Mouse (Mus musculus): Measurements from ENCODE around the gene Ecsit.

The Ecsit gene

DNA sequence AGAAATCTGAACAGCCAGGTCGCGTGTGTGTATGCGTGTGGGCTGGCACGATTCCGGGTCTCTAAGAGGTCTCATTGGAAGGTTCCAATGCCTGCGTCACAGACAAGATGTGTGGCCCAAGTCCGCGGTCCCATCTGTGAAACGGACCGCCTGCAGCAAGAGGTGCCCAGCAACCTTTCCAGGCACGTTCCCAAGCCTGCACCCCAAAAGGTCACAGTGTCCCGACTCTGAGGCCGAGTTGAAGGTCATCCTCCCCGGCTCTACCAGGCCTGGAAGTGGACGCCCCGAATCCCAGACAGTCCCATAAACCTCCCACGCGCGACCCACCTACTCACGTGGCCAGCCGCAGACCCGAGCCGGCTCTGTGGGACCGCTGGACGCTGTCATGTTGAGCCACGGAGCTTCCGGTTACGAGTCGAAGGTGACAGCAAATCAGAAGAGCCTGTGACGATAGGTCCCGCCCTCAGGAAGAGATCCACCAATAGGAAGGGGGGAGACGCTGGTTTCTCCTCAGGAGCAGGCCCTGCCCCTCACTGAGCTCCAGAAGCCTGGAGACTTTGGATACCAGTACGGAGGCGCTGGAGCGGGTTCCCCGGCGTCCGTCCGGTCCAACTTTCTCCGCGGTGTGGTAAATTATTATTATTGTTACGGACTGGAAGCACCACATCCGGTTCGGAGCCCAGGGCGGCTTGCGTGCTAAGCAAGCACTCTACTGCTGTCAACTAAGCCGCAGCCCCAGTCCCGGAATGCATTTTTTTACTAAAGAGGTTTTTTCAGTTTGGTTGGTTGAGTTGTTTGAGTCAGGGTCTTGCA lies at the start of gene Ecsit:
Ecsit (minus strand) TSS at position 417 of the 813 bp plus-strand sequence.
- peak; percentile 98 to 99 for DNase-seq (ENCODE audit: low spot score in 2 of 2)

DNA sequence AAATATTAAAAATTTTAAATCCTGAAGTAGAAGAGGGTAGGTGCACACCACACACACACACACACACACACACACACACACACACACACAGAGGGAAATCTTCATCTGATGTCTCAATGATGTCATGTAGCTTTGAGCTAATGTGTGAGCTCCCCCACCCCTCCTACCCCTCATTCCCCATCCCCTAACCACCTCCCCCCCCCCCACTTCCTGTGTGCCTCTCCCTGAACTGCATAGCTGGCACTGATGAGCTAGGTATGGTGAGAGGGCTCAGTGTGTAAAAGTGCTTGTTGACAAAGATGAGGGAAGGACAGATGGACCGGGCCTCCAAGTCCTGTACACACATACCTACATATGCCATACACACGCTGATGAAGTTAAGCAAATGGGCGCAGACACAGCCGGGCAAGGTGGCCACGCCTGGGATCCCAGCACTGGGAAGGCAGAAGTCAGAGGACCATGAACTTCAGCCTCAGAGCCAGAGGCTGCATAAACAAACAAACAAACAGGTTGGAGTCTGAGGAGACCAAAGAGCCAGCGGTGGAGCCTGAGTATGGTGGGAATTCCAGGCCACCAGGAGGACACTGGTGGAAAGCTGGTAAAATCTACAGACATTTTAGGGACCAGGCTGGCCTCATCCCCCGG lies 49.1 kb upstream of the Ecsit start:
- no peak for DNase-seq (ENCODE audit: low spot score in 2 of 2)

DNA sequence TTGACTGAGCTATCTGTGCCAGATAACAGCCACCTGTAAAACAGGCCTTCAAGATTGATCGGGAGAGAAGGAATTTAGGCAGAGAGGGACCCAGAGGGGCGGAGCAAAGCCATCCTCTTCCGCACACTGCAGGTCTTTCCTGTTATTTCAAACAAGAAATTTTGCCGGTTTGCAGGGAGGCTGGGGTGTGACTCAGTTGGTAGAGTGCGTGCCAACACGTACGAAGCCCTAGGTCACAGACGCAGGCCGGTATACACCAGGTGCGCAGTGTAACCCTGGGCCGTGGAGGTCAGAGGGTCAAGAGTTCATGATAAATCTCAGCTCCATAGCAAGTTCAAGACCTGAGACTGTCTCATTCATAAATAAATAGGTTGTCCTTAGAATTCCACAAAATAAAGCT lies 47.0 kb upstream of the Ecsit start:
- DNase-seq (ENCODE audit: low spot score in 2 of 2) = no peak

DNA sequence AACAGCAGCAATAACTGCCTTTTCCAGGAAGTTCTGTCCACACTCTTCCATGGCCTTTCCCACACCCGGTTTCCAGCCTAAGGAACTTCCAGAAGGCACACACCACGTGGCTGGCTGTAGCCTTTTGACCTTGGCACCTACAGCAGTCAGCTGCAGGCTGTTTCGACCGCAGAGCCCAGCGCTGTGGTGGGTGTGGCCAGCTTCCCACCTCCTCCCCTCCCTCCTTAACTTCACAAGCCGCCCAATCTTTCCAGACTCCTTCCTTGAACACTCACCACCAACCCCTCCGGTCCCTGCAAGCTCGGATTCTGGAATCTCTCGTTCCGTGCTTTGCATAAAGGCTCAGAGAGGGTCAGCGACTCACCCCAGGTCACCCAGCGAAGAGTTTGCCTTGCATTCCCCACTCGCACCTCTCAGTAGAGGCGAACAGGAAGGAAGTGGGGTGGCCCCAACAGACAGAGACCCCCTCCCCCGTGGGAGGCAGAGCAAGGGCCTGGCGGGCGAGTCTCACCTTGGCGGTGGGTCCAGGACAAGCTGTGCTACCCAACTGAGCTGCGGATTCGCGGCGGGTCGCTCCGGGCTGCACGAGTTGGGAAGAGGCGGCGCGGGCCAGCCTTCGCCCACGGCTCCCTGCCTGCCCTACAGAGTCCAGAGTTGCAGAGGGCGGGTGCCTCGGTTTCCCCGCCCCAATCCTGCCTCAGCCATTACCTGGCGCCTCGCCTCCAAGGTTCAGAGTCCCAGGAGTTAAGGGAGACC lies 46.2 kb upstream of the Ecsit start:
- no peak for DNase-seq (ENCODE audit: low spot score in 2 of 2)

DNA sequence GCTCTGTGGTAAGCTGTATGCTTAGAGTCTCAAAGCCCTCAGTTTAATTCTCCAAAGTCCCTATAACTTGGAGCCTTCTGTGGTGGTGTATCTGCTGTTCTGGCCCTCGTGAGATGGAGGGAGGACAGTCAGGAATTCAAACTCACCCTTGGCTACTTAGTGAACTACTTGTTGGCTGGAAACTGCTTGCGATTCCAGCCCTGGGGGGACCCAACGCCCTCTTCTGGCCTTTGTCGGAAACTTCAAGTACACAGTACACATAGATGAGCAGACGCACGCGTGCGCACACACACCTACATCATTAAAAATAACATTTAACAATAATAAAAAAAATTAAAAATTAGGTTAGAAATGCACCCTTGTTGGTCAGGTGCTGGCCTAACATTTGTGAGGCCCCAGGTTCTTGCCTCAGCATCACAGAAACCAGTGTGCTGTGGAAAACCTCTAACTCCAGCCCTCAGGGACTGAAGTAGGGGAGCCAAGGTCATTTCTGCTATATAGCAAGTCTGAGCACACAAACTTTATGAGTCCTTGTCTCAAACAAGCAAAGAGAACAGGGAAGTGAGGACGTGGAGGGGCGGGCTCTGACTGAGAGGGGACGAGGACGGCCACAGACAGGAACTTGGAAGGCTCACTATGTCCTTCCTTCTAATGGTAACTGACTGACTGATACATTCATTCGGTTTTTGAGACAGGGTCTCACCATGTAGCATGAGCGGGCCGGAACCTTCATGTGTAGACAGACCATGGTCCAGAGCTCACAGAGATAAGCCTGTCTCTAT lies 40.2 kb upstream of the Ecsit start:
- DNase-seq (ENCODE audit: low spot score in 2 of 2) = no peak

DNA sequence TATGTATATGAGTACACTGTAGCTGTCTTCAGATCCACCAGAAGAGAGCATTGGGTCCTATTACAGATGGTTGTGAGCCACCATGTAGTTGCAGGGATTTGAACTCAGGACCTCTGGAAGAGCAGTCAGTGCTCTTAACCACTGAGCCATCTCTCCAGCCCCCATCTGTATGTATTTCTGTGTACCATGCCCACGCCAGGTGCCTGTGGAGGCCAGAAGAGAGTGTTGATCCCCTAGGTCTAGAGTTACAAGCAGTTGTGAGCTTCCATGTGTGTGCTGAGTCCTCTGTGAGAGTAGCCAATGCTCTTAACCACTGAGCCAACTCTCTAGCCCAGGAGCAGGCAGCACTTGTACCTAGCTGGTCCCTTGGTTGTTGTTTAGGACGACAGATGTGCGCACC lies 38.9 kb upstream of the Ecsit start:
- no peak for DNase-seq (ENCODE audit: low spot score in 2 of 2)

DNA sequence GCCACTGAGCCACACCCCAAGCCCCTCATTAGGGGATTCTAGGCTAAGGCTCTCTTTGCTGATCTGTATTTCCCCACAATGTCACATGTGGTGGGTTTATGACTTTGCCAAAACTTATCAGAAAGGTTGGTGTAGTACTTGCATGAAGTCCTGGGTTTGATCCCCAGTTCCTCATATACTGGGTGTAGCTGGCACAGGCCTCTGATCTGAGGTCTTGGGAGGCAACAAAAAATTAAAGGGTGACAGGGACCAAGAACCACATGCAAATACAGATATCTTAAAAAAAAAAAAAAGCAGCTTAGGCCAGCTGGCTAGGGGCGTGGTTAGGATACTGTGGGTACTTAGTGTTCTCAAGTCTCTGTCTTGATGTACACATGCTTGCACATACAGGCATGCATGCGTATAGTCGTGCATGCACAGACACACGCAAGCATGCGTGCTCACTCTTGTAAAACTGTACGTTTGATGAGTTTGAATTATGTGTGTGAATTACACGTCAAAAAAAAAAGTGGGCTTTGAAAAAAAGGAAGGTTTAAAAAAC lies 37.9 kb upstream of the Ecsit start:
- DNase-seq (ENCODE audit: low spot score in 2 of 2) = no peak

DNA sequence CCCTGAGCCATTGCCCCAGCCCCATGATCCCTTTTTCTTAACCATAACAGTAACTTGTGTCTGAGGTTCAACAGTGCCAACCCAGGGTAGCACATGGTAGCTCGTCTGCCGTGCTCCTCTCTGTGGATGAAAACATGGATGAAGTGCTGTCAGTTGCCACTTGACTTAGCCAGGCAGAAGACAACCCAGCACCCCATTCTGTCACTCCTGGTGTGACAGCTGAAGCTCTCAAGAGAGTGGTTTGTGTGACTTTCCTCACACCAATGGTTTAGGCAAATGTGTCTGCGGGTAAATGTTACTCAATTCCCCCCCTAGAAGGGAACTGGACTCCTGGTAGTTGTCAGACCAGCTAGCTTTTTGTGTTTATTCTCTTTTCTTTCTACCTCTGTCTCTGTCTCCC lies 36.8 kb upstream of the Ecsit start:
- no peak for DNase-seq (ENCODE audit: low spot score in 2 of 2)

DNA sequence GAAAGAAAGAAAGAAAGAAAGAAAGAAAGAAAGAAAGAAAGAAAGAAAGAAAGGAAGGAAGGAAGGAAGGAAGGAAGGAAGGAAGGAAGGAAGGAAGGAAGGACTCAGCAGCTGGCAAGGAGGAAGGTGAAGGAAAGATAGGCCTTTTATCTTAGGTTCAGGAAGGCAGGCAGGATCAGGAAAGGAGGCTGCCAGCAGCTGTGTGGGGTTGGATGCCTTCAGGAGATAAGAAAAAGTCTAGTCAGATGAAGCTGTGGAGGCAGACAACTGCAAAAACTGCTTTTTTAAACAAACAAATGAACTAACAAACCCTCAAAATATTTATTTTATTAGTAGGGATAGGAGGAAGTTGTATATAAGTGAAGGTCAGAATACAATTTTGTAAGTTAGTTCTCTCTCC lies 36.3 kb upstream of the Ecsit start:
- no peak for DNase-seq (ENCODE audit: low spot score in 2 of 2)

DNA sequence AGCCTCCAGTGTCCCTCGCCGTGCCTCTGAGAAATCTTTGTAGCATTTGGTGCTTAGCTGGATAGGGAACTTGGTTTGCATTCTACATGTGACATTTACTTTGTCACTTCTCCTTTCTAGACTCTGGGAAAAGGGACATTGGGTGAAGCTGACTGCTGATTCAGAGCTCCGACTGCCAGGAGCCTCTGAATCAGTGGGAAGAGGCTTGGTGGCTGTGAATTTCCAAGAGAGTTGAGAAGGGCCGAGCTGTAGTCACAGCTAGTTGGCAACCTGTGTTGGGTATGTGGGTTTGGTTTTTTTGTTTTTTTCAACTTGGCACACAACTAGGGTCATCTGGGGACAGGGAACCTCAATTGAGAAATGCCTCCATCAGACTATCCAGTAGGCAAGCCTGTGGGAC lies 34.3 kb upstream of the Ecsit start:
- DNase-seq (ENCODE audit: low spot score in 2 of 2) = peak in 1 of 2 experiments; percentile 54

DNA sequence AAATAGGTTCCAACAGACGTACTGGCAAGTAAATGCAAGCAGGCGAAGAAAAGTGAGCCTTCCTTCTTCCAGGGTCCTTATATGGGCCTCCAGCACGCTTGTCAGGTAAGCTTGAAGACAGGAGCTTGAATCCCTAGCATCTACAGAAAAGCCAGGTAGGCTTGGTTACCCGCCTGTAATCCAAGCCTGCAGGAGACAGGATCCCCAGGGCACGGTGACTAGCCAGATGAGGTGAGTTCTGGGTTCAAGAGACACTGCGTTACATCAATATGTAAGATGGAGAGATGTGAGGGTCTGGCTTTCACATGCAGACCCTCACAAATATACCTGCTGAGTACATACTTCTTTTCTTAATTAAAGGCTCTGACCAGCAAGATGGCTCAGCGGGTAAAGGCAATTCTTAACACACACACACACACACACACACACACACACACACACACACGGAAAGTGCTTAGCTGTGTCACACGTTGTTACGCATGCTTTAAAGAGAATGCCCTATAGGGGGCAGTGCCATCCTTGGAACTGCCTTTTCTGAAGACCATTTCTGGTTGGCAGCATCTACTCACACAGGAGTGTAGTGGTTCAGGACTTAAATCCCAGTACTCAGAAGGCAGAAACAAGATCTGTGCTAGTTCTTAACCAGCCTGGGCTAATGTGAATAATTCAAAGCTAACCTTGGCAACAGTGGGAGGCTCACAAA lies 32.7 kb upstream of the Ecsit start:
- DNase-seq (ENCODE audit: low spot score in 2 of 2) = peak; percentile 57 to 64

DNA sequence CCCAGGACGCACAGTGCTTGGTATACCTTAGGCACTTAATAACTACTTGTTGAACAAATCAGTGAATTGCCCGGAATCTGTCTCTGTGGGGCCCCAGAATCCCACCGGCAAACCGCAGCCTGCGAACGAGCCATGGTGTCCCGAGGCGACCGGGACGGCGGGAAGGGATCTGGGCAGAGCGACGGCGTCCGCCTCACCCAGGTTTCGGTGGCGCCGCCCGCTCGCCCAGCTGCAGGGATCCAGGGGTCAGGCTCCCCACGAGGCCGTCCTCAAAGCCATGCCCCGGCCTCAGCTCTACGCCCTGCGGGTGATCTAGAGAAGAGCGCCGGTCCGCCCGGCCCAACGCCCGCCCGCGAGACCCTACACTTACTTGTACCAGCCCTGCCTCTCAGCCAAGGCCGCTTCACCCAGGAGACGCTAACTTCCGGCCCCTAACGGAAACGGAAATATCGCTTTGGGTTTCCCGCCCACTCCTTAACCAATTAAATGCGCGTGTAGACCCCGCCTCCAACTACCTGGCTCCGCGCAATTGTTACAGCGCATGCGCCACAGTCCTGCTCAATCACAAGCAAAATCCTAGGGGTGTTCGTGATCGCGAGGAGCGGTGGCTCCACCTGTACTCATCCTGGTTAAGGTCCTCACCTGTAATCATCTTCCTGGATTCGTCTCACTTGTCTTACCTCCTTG lies 31.6 kb upstream of the Ecsit start, which contains the start of gene Elof1:
Elof1 (minus strand) TSS at position 433 of the 687 bp plus-strand sequence.
- peak; percentile 97 for DNase-seq (ENCODE audit: low spot score in 2 of 2)

DNA sequence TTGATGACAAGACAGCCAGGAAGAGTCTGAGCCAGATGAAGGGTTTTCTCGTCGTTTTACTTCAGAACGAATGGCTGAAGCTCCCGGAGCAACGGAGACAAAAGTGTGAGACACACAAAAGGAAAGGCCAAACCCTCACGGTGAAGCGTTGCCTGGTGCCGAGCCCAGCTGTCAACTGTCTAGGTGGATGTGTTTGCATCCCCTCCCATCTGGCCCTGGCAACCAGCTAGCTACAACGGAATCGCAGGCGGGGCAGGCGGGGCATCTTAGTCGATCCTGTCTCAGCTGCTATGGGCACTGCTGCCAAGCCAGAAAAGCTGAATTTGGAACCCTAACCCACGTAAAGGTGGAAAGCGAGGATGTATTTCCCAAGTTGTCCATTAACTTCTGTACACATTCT lies 30.8 kb upstream of the Ecsit start:
- no peak for DNase-seq (ENCODE audit: low spot score in 2 of 2)

DNA sequence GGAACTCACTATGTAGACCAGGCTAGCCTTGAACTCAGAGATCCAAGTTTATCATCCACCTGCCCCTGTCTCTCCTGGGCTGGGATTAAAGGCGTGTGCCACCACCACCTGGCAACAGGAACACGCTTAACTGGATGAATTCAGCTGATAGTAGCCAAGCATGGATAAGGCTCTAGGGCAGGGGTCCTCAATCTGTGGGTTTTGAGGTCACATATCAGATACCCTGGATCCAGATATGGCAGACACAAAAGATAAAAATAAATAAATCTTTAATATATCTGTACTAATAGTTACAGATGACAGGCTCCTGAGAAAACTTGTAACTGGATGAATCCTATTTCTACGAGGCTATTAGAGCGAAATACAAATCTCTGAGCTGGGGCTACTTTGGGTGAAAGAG lies 30.4 kb upstream of the Ecsit start:
- no peak for DNase-seq (ENCODE audit: low spot score in 2 of 2)

DNA sequence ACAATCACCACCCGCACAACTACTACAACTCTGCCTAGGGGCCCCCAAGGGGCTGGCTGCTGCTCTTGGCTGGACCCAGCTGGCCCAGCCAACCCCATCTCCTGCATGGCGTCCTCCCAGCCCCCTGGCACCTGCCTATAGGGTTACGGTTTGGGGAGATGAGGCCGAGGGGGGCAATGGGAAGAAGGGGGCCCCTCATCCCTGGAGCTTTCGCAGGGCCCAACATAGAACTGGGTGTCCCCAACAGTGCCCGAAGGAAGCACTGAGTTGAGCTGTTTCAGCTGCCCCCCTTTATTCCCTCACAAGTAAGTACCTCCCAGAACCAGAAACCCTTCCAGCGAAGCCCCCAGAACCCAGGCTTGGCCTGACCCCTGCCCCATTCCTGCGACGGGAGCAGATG lies 23.0 kb upstream of the Ecsit start:
- no peak for DNase-seq (ENCODE audit: low spot score in 2 of 2)

DNA sequence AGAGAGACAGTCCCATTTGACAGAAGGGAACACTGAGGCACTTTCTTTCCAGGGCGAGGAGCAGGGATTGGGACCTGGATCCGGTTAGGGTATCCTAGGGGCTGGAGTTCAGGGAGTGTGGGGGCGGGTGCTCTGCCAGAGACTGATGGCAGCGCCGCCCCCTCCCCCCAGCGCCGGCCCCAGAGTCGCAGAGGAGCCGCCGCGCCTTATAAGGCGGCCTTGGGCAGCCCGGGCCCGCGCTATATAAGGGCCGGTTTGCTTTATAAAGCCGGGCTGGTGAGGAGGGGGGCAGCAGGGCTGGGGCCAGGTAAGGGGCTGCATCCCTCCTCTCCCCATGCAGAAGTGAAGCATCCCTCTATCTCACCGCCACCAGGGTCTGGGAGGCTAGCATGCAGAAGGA lies 14.7 kb upstream of the Ecsit start:
- no peak for DNase-seq (ENCODE audit: low spot score in 2 of 2)

DNA sequence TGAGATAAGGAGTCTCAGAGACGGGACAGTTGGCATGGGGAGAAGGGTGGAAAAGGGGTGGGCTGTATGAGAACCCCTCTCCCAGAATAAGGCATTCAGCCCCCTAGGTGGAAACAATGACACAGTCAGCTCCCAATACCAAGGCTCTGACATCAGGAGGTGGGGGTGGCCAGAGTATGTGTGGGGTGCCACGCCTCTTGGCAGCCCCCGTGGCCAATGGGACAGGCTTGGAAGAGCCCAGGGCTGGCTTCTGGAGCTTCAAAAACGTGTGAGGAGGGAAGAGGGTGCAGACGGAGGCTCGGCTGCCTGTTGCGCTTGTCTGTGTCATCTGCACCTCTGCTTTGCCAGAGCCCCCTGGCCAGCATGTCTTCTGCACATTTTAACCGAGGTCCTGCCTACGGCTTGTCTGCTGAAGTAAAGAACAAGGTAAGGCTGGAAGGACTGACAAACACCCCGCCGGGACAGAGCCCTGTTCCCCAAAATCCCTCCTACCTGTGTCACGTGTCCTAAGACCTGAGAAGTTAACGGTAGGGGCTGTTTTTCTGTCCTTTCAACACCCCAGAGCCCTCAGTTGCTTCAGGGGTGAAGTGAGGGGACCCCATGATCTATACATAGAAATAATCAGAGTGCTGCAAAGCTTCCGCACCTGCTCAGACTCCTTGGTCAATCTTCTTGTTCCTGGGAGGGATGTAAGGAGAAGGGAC lies 13.9 kb upstream of the Ecsit start, which contains the start of gene Cnn1:
Cnn1 (plus strand) TSS at position 224 of the 704 bp plus-strand sequence.
- no peak for DNase-seq (ENCODE audit: low spot score in 2 of 2)

DNA sequence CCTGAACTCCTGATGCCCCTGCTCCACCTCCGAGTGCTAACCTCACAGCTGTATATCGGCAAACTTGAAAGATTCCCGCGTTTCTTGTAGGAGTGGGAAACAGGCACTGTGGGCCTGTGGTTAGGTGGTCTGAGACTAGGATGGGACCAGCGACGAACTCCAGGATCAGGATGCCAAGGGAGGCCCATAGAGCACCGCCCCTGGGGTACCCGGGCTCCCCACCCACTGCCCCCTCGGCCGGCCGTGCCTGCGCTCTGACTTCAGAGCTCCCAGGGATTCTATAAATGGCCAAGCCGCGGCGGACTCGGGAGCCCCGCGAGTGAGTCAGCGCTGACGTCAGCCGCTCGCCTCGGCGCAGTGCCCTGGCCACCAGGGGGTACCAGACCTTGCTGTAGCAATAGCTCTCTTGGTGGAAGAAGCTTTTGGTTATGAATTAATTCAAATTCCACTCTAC lies 10.6 kb upstream of the Ecsit start:
- DNase-seq (ENCODE audit: low spot score in 2 of 2) = peak; percentile 67 to 76

DNA sequence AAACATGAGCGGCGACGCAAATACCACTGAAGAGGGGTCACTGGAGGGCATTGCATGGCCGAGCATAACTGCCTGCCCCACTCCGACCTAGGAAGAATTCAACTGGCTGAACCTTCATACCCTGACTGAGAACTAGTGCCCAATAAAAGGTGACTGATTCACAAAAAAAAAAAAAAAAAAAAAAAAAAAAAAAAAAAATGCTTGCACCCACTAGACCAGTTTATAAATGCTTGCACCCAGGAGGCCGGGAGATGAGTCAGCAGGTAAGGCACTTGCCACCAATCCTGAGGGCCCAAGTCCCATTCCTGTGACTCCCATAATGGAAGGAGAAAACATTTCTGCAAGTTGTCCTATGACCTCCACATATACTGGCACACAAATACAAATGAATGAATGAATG lies 7.5 kb upstream of the Ecsit start:
- no peak for DNase-seq (ENCODE audit: low spot score in 2 of 2)
